Mouse (Mus musculus) stomach, postnatal 0 days (tissue): ENCODE measurements around the gene Susd6.

ENCODE experiments used
- CTCF ChIP-seq: IDR thresholded peaks from 2 replicates; pipeline ENCODE4 v1.5.1; 2016; ENCODE audit warnings: antibody characterized with exemption, low read depth, mild to moderate bottlenecking, moderate library complexity
- EP300 ChIP-seq: optimal IDR thresholded peaks from 2 replicates; pipeline ENCODE3; 2016; ENCODE audit warnings: antibody characterized with exemption

DNA sequence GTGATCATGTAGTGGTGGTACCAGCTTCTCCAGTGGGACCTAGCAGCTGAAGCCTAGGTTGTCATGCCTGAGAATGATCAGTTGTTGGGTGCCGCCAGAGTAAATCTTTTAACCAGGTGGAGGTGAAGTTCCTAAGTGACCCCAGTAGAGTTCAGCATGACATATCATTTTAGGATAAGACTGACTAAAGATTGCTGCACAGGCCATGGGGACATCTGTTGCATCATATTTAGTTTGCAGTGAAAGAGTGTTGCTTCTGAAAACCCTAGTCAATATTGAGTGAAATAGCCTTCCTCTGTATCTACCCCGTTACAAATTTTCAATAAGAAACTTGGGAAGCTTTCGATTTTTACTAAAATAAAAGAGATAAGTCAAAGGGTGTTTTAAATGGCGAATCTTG, 64.4 kb downstream of the Susd6 start:
- TF ChIP-seq EP300 (no peak), CTCF (no peak)
